Comparison of ENCODE assay signal across 26 mouse cellular contexts in the genomic region with DNA sequence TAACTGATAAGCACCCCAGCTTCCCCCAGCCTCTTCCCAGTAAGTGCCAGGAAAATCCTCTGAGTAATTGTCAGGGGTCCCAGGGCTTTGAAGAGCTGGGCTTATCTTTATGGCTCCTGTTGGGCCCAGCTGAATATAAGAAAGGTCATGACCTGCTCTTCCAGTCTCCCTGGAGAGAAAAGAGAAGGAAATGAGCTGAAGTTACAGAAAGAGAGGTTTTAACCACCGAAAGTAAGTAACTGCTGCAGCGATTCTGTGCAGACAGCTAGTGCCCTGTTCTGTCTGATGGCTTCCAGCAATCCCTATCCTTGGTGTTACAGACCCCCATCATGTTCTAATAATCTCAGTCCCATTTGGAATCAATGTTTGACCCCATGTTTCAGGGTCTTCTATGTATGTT.
DNase-seq lines count a peak whose midpoint lies in the region; ATAC-seq lines count a peak whose summit lies in the region.
"Had no signal": no experiment of that assay in that cellular context is flagged by ENCODE, and none has a peak within 500 bp of the region (broad histone marks: within the 10 kb centered on the region; RNA-seq: fewer than 3 reads in every experiment).

No protein-coding gene starts in this region.

- DNase-seq in embryo, embryonic 10 days (ENCODE audit: low spot score): peak; percentile 28
- DNase-seq in embryo, embryonic 11 days: no peak
- no peak for DNase-seq in heart, postnatal 10 days
- DNase-seq in c-Kit-positive CD71-positive TER-119-positive erythroid progenitor cells, embryonic 14.5 days (ENCODE audit: low spot score): peak; percentile 4
- DNase-seq in left cerebral cortex, adult 8-10 months (ENCODE audit: low spot score in 2 of 2): no peak
- DNase-seq in right cerebral cortex, postnatal 4 days: no peak
- DNase-seq: adrenal gland, adult 8-10 months; cerebellum, adult 8-10 months; cerebellum, postnatal 25 days; gastrocnemius, postnatal 25 days; heart, adult 2 months; kidney, adult 9 months; kidney, postnatal 10 days; layer of hippocampus, postnatal 36 days; liver; thymus, adult 2 months; thymus, postnatal 36 days had no signal

- H3K4me1 ChIP-seq in heart, embryonic 13.5 days: peaks cover 22% of the 10 kb centered on the region
- H3K4me1 ChIP-seq: forebrain, embryonic 15.5 days; midbrain, embryonic 15.5 days; neural tube, embryonic 12.5 days had no signal

- no peak overlapping the region for H3K4me2 ChIP-seq in heart, embryonic 13.5 days
- H3K4me2 ChIP-seq: forebrain, embryonic 15.5 days; lung, embryonic 15.5 days; midbrain, embryonic 15.5 days; neural tube, embryonic 12.5 days had no signal

- no peak overlapping the region for H3K4me3 ChIP-seq in heart, embryonic 13.5 days
- H3K4me3 ChIP-seq: forebrain, embryonic 15.5 days; heart, adult 2 months; lung, embryonic 15.5 days; midbrain, embryonic 15.5 days; neural tube, embryonic 12.5 days had no signal

- no peaks in the 10 kb centered on the region for H3K27me3 ChIP-seq in heart, embryonic 13.5 days (replicated peaks)
- H3K27me3 ChIP-seq: CH12.LX; forebrain, embryonic 15.5 days; lung, embryonic 15.5 days; midbrain, embryonic 15.5 days; neural tube, embryonic 12.5 days had no signal

- H3K36me3 ChIP-seq in heart, embryonic 13.5 days: no peaks in the 10 kb centered on the region
- H3K36me3 ChIP-seq: forebrain, embryonic 15.5 days; lung, embryonic 15.5 days; midbrain, embryonic 15.5 days; neural tube, embryonic 12.5 days had no signal

- no peaks in the 10 kb centered on the region for H3K9me3 ChIP-seq in heart, embryonic 13.5 days
- H3K9me3 ChIP-seq: forebrain, embryonic 15.5 days; lung, embryonic 15.5 days; midbrain, embryonic 15.5 days; neural tube, embryonic 12.5 days had no signal

- WGBS in heart, embryonic 13.5 days: 17% methylated on average over 2 of the region's 2 CpGs

- H3K9ac ChIP-seq in heart, embryonic 13.5 days: no peak overlapping the region
- H3K9ac ChIP-seq: forebrain, embryonic 15.5 days; liver, embryonic 14.5 days; lung, embryonic 15.5 days; midbrain, embryonic 15.5 days; neural tube, embryonic 12.5 days had no signal

- no peak for ATAC-seq in heart, embryonic 13.5 days (ENCODE audit: extremely low read depth, insufficient number of reproducible peaks, low FRiP score, low TSS enrichment)
- ATAC-seq in hematopoietic stem cell, adult 5-6 weeks (replicated peaks in 1 of 2; ENCODE audit: insufficient read depth in 1 of 2, low FRiP score in 2 of 2, low TSS enrichment in 1 of 2, low read depth in 1 of 2, poor library complexity in 2 of 2, severe bottlenecking in 2 of 2): peak; percentile 52 to 54; a peak in 2 of 4 replicates
- ATAC-seq: forebrain, embryonic 15.5 days; hindbrain, embryonic 16.5 days; midbrain, embryonic 15.5 days had no signal

- peak overlapping the region; percentile 39; the same call in 1 of the 2 replicates for H3K27ac ChIP-seq in heart, embryonic 13.5 days (replicated peaks)
- H3K27ac ChIP-seq: forebrain, embryonic 15.5 days; heart, adult 2 months; liver, embryonic 14.5 days; lung, embryonic 15.5 days; midbrain, embryonic 15.5 days; neural tube, embryonic 12.5 days had no signal

- intact Hi-C loops in heart, postnatal 10 days (cut with DNase I): no loop called here

Comparison
In these comparisons a context has a peak if more than half of its experiments do, and no peak if none do; other contexts are left out.
1. DNase-seq: peak in embryo, embryonic 10 days (single experiment) and c-Kit-positive CD71-positive TER-119-positive erythroid progenitor cells, embryonic 14.5 days (single experiment); none in embryo, embryonic 11 days (single experiment), heart, postnatal 10 days (0 of 2), left cerebral cortex, adult 8-10 months (0 of 2) and right cerebral cortex, postnatal 4 days (single experiment).